Mouse (Mus musculus) embryo, embryonic 10.5 days (tissue): ENCODE data around the gene Mterf4.
"Not testable (repeated sequence)": the region's sequence is repeated elsewhere in the genome, so short reads cannot be mapped to it uniquely, and the experiment has no call there.

Experiments used
- DNase-seq: peaks from one replicate; pipeline ENCODE4 v3.0.0-alpha.2; 2015; ENCODE audit warnings: low spot score

Mterf4 gene

DNA sequence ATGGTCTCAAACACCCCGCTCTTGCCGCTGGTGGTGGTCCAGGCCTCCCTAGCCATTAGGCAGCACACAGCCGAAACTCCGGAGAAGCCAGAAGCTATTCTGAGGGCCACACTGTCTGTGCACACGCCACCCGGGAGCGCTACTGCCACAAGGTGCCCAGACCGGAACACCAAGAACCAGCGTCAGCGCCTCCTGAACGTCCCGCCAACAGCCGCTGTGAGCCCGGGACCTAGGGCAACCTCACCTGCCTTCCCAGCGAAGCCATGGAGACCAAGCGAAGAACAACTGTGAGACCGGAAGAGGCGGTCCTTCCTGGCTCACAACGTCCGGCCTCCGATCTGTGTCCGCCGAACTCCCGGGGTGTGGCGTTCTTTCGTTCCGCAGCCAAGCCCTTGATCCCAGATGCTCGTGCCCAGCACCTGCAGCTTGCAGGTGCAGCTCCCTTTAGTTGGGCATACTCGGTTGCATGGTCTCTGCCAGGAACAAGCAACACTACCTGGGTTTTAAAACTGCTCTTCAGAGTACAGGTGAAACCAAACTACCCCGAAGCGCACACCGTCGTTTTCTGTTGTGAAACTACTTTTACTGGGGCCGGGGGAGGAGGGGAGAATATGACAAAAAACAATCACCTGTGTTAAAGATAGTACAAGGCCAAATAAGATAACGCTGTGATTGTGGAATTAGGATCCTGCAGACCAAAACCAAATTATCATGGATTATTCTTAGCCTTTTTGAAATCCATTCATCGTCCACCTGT is at the start of gene Mterf4:
Mterf4 (minus strand) TSS at position 335 of the 757 bp plus-strand sequence.
- peak; percentile 91 for DNase-seq

DNA sequence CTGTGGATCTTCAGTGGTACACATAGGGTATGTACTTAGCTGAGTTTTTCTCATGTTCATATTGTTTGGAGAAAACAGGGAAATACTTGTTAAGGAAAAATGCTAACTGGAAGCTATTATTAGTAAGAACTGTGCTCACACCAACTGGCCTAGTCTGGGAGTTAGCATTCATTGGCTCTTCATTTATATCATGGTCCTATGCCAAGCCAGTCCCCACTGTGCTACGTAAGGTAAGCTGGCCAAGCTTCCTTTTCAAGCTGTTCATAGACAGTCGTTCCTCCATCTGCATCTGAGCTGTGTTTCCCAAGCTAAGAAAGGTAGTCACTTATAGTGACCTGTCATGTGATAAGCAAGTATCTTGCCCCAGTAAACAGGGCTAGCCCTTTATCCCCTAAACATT is 47.0 kb upstream of the Mterf4 start:
- no peak for DNase-seq

DNA sequence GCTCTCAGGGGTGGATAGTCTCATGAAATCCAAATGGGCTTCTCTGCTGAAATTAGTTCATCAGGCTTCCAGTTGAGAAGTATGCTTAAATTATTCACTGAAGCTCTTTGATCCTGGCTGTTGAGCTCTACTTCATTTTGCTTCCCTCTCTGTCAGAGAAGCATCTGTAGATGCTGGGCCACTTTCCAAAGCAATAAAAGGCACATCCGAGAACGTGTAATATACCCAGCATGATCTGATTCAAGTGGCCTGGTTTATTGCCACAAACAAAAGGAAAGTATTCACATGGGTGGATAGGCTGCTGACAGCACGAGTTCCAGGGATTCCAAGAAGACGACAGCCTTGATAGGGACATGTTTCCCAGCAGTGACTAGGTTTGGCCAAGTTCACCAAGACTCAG is 44.0 kb upstream of the Mterf4 start:
- no peak for DNase-seq

- DNase-seq, result no peak
These were observed 41.5 kb upstream of the Mterf4 start for GRCm38 (mm10) chr1:93347176-93347575.

DNA sequence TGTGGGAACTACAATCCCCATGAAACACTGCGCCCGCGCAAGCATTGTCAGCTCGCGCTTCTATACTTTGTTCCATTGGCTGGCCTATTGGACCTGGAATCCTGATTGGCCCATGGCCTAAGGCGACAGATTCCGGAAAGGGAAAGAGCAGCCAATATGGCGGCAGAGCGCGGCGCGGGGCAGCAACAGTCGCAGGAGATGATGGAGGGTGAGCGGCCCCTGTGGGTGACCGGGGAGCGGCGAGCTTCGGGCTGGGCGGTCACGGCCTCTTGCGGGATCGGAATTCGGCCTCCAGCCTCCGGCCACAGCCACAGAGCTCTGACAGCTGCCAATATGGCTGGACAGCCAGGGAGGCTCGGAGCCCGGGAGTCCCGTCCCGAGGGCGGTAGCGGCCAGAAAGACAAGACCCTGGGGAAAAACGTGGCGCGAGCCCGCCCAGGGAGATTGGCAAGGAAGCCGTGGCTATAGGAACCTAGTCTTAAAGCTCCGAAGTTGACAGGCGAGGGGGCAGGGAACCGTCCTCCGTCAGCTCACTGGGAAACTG is 37.9 kb upstream of the Mterf4 start:
- peak; percentile 98 for DNase-seq

GRCm38 (mm10) chr1:93342648-93343503 is 37.2 kb upstream of the Mterf4 start, which contains the start of the genes Ppp1r7 and Pask:
TSS of gene Ppp1r7 (plus strand) at chr1:93342854.
TSS of gene Pask (minus strand) at chr1:93343482.
- peak; percentile 98 for DNase-seq

- no peak for DNase-seq
These were observed 28.9 kb upstream of the Mterf4 start for GRCm38 (mm10) chr1:93334621-93335020.

GRCm38 (mm10) chr1:93326446-93326845 is 20.7 kb upstream of the Mterf4 start:
- DNase-seq, result no peak

GRCm38 (mm10) chr1:93323973-93324372 is 18.3 kb upstream of the Mterf4 start:
- DNase-seq, result no peak

DNA sequence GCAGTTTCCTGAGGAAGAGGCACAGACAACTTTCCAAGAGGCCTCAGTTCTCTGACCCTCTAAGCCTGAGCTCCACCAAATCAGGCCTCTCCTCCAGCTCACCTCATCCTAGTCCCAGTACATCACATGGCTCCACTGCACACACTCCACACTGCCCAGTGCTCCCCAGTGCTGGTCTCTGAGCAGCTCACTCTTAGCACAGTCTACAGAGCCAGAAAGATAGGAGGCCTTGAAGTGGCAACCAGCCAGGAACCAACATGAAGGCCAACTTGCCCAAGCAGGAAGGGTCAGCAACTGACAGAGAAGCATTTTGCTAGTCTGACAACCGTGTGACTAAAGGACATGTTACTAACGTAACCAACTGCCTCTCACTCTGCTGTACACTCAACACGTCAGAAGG is 5.1 kb downstream of the Mterf4 start:
- DNase-seq, result no peak

GRCm38 (mm10) chr1:93299791-93300190 is 5.9 kb downstream of the Mterf4 start:
- no peak for DNase-seq

GRCm38 (mm10) chr1:93294491-93294890 is 11.2 kb downstream of the Mterf4 start:
- DNase-seq, result not testable (repeated sequence)

DNA sequence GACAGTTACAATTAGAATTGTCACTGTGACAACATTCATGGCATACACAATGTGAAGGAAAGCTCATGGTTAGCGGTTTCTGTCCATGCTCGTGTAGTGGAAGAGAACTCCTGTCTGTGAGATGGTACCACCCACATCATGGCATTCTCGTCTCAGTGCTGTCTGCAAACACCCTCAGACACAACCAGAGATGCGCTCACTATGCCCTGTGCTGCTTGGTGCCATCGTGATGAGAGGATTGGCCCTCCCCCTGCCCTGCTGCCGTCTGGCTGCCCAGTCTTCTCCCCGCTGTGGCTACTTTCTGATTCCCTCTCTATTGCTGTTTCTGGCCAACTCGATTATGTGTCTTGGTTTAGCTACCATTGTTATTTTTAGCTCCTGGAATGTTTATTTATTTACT is 13.7 kb downstream of the Mterf4 start:
- DNase-seq, result no peak

DNA sequence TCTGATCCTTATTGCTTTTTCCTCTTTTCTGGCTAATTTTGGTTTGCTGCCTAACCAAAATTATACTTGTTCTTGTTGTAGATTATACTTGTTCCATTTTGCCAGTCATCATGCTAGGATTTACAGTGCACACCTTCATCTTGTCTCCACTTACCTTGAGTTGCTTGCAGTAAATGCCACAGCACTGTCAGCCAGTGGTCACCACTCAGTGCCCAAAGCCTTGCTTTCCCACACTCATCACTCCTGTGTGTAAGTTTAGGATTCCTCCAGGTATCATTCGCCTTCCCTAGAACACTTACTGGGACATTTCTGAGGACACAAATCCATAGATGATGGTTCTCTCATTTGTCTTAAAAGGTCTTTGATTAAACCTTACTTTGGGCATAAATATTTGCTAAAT is 14.1 kb downstream of the Mterf4 start:
- DNase-seq, result no peak

- DNase-seq, result no peak
These were observed 14.8 kb downstream of the Mterf4 start for GRCm38 (mm10) chr1:93290956-93291355.

GRCm38 (mm10) chr1:93289678-93290214 is 16.0 kb downstream of the Mterf4 start:
- DNase-seq, result no peak

DNA sequence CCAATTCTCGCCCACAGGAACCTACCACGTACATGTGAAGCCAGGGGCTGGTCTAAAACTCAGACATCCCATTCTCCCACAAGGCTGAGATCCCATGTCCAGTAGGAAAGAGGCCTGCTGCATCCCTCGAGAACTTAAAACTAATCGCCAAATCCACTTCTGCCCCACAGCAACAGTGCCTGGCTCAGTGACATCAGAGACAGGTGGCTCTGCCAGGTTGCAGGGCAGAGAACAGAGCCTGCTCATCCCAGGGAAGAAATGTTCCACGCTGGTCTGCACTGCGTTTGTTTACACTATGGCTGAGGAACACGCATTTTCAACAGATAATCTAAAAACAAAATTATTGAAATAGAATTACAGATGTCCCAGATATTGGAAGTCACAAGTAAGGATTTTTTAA is 28.7 kb downstream of the Mterf4 start:
- no peak for DNase-seq

- DNase-seq, result no peak
These were observed 30.2 kb downstream of the Mterf4 start for GRCm38 (mm10) chr1:93275561-93275960.

DNA sequence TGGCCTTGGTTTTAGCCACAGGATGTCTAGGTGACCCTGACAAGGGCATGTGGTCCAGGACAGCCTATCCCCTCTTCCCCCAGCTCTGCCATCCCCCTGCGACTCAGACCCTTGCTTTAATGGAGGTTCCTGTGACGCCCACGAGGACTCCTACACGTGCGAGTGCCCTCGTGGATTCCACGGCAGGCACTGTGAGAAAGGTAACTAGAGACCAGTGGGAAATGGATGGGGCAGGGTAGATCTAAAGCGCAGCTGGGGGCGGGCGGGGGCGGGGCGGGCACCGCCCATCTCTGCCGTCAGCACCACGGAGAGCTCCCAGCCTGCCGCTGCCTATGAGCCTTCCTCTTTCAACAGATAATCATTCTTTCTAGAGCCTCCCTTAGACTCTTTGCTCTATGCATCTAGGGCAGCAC is 33.3 kb downstream of the Mterf4 start:
- DNase-seq, result peak; percentile 64

DNA sequence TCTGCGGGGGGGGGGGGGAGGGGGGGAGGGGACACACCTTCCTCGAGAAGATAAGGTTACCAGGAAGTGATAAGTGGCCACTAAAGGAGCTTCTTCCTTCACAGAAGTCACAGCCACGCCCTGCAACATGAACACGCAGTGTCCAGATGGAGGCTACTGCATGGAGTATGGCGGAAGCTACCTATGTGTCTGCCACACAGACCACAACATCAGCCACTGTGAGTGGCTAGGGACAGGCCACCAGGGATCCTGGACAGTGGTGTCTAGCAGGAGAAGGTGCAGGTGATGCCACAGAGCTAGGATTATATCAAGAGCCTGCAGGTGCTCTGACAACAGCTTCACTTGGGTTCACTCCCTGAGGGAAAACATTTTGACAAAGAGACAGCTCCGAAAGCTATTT is 34.0 kb downstream of the Mterf4 start:
- DNase-seq, result no peak

GRCm38 (mm10) chr1:93270516-93271240 is 35.0 kb downstream of the Mterf4 start:
- DNase-seq, result no peak

DNA sequence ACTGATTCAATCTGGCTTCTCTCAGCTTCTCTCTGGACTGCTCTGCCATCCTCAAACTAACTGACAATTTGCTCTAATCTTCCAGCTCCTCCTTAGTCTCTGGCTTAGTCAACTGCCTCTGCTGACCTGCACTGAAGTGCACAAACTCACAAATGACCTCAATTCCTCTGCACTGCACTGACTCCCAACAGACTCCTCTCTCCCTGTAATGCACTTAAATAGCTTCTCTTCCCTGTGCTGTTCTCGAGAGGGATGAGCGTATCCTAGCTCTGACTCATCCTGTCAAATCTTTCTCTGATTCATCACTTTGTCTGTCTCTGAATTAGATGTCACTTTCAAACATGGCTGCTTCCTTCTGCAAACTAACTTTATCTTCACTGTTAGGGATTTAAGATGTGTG is 37.5 kb downstream of the Mterf4 start:
- DNase-seq, result no peak
